24 mouse cellular contexts compared by ENCODE assay signal in genomic region chr1:95363692-95364091, GRCm38 (mm10).
"Had no signal": no experiment of that assay in that cellular context is flagged by ENCODE, and none has a peak within 500 bp of the region (broad histone marks: within the 10 kb centered on the region; RNA-seq: fewer than 3 reads in every experiment).

No protein-coding gene starts in this region.

- H3K36me3 ChIP-seq: heart, embryonic 10.5 days; heart, embryonic 12.5 days; hindbrain, embryonic 13.5 days; hindbrain, embryonic 15.5 days; kidney, embryonic 15.5 days; limb, embryonic 13.5 days; limb, embryonic 15.5 days; liver, embryonic 12.5 days had no signal

- H3K9ac ChIP-seq: heart, embryonic 12.5 days; hindbrain, embryonic 13.5 days; hindbrain, embryonic 15.5 days; kidney, embryonic 15.5 days; limb, embryonic 13.5 days; limb, embryonic 15.5 days; liver, embryonic 12.5 days; liver, embryonic 14.5 days had no signal

- H3K9me3 ChIP-seq: heart, embryonic 10.5 days; heart, embryonic 12.5 days; hindbrain, embryonic 13.5 days; hindbrain, embryonic 15.5 days; kidney, embryonic 15.5 days; limb, embryonic 13.5 days; limb, embryonic 15.5 days; liver, embryonic 12.5 days had no signal

- H3K4me3 ChIP-seq: gastrocnemius, adult 2 months; heart, embryonic 10.5 days; heart, embryonic 12.5 days; hindbrain, embryonic 13.5 days; hindbrain, embryonic 15.5 days; kidney, embryonic 15.5 days; limb, embryonic 13.5 days; limb, embryonic 15.5 days; liver, embryonic 12.5 days had no signal

- DNase-seq: gastrocnemius, adult 2 months; gastrocnemius, postnatal 10 days; gastrocnemius, postnatal 25 days; heart, adult 18-20 months; heart, postnatal 10 days; kidney, adult 11 months; kidney, adult 2 months; kidney, adult 9 months; kidney, postnatal 14 days; kidney, postnatal 36 days; layer of hippocampus, adult 9-11 months; layer of hippocampus, postnatal 36 days; left cerebral cortex, postnatal 4 days had no signal

- H3K27me3 ChIP-seq: heart, embryonic 12.5 days; hindbrain, embryonic 13.5 days; hindbrain, embryonic 15.5 days; kidney, embryonic 15.5 days; limb, embryonic 13.5 days; limb, embryonic 15.5 days; liver, embryonic 12.5 days had no signal

- H3K27ac ChIP-seq: gastrocnemius, adult 2 months; heart, embryonic 10.5 days; hindbrain, embryonic 13.5 days; hindbrain, embryonic 15.5 days; hindbrain, postnatal 0 days; kidney, embryonic 15.5 days; kidney, postnatal 0 days; limb, embryonic 13.5 days; limb, embryonic 15.5 days; liver, embryonic 12.5 days; liver, embryonic 14.5 days had no signal

- H3K4me1 ChIP-seq: heart, embryonic 10.5 days; heart, embryonic 12.5 days; hindbrain, embryonic 13.5 days; hindbrain, embryonic 15.5 days; kidney, embryonic 15.5 days; limb, embryonic 13.5 days; limb, embryonic 15.5 days; liver, embryonic 12.5 days had no signal
